Mouse (Mus musculus) MEL (cell line): ENCODE data around the gene Pdia3. TPM values are rescaled to one million over a fixed set of nuclear protein-coding genes. Genes with fewer than 3 reads are reported as not detected.

Experiments used
- DNase-seq: peaks from one replicate; pipeline ENCODE4 v3.0.0; 2011; ENCODE audit warnings: low read depth, low spot score
- H3K27ac ChIP-seq: 2 replicates; pipeline ENCODE4 v1.5.1; 2012; ENCODE audit warnings: low read depth, mild to moderate bottlenecking, control low read depth, low read length, moderate library complexity; ENCODE audit not compliant: control insufficient read depth
- H3K27me3 ChIP-seq, 2 experiments: fragments of 150-350 bp in 1 of 2; sonication (generic) in 1 of 2; 2 replicates each; pipeline ENCODE4 v1.6.1; 2012; ENCODE audit warnings: low read length in 2 of 2, mild to moderate bottlenecking in 2 of 2, improper control_type of control experiment in 1 of 2, moderate library complexity in 1 of 2; ENCODE audit not compliant: insufficient read depth in 2 of 2, control insufficient read depth in 1 of 2
- H3K36me3 ChIP-seq, 2 experiments: 2 replicates each; pipeline ENCODE4 v1.6.1; 2012 to 2014; ENCODE audit warnings: low read length in 2 of 2, improper control_type of control experiment in 1 of 2, inconsistent platforms in 1 of 2, mild to moderate bottlenecking in 1 of 2; ENCODE audit not compliant: insufficient read depth in 2 of 2, control insufficient read depth in 1 of 2
- H3K4me1 ChIP-seq, 2 experiments: fragments of 150-350 bp in 1 of 2; sonication (generic) in 1 of 2; 2 replicates each; pipeline ENCODE4 v1.6.1; 2012; ENCODE audit warnings: low read length in 2 of 2, improper control_type of control experiment in 1 of 2, mild to moderate bottlenecking in 1 of 2; ENCODE audit not compliant: insufficient read depth in 2 of 2, control insufficient read depth in 1 of 2
- H3K4me3 ChIP-seq, 2 experiments: fragments of 150-350 bp in 1 of 2; sonication (generic) in 1 of 2; 2 replicates each; pipeline ENCODE4 v1.5.1; 2012; ENCODE audit warnings: low read depth in 2 of 2, low read length in 2 of 2, mild to moderate bottlenecking in 2 of 2, moderate library complexity in 2 of 2, control low read depth in 1 of 2, improper control_type of control experiment in 1 of 2; ENCODE audit not compliant: control insufficient read depth in 1 of 2, insufficient read depth in 1 of 2
- H3K79me2 ChIP-seq: 2 replicates; pipeline ENCODE4 v1.6.1; 2012; ENCODE audit warnings: mild to moderate bottlenecking, low read length, moderate library complexity; ENCODE audit not compliant: control insufficient read depth, poor library complexity, insufficient read depth
- H3K9ac ChIP-seq: 2 replicates; pipeline ENCODE4 v1.6.1; 2012; ENCODE audit warnings: low read depth, mild to moderate bottlenecking, control low read depth, low read length, moderate library complexity; ENCODE audit not compliant: control insufficient read depth, poor library complexity, severe bottlenecking
- H3K9me3 ChIP-seq: fragments of 150-350 bp; sonication (generic); replicated peaks from 2 replicates; pipeline ENCODE4 v1.6.1; 2012; ENCODE audit warnings: mild to moderate bottlenecking, low read length, improper control_type of control experiment, moderate library complexity; ENCODE audit not compliant: insufficient read depth
- CHD1 ChIP-seq: IDR thresholded peaks from 2 replicates; pipeline ENCODE4 v1.6.1; 2012; ENCODE audit warnings: low read depth, mild to moderate bottlenecking, inconsistent platforms, low read length, improper control_type of control experiment
- CHD2 ChIP-seq: IDR thresholded peaks from 2 replicates; pipeline ENCODE4 v1.6.1; 2011; ENCODE audit warnings: low read length, improper control_type of control experiment
- E2F4 ChIP-seq: IDR thresholded peaks from 2 replicates; pipeline ENCODE4 v1.6.1; 2011; ENCODE audit warnings: low read depth, low read length, improper control_type of control experiment, borderline replicate concordance
- EP300 ChIP-seq, 2 experiments: IDR thresholded peaks; 2 replicates each; pipeline ENCODE4 v1.6.1; 2011; ENCODE audit warnings: improper control_type of control experiment in 2 of 2, low read length in 2 of 2, low read depth in 1 of 2, mild to moderate bottlenecking in 1 of 2
- ETS1 ChIP-seq: IDR thresholded peaks from 2 replicates; pipeline ENCODE4 v1.6.1; 2012; ENCODE audit warnings: low read depth, mild to moderate bottlenecking, inconsistent platforms, low read length, improper control_type of control experiment, moderate library complexity
- GABPA ChIP-seq: IDR thresholded peaks from 2 replicates; pipeline ENCODE4 v1.6.1; 2012; ENCODE audit warnings: low read depth, mild to moderate bottlenecking, inconsistent platforms, low read length, improper control_type of control experiment, moderate library complexity
- HCFC1 ChIP-seq: IDR thresholded peaks from 2 replicates; pipeline ENCODE4 v1.6.1; 2012; ENCODE audit warnings: low read depth, mild to moderate bottlenecking, inconsistent platforms, low read length, improper control_type of control experiment, moderate library complexity
- KAT2A ChIP-seq: conservative IDR thresholded peaks from 2 replicates; pipeline ENCODE4 v1.6.1; 2012; ENCODE audit warnings: low read depth, low read length, improper control_type of control experiment, inconsistent platforms
- MAFK ChIP-seq: IDR thresholded peaks from 2 replicates; pipeline ENCODE4 v1.6.1; 2011; ENCODE audit warnings: low read depth, mild to moderate bottlenecking, low read length, improper control_type of control experiment, borderline replicate concordance
- MEF2A ChIP-seq: IDR thresholded peaks from 2 replicates; pipeline ENCODE4 v1.6.1; 2014; ENCODE audit warnings: low read depth, mild to moderate bottlenecking, inconsistent platforms, low read length, improper control_type of control experiment; ENCODE audit not compliant: poor library complexity, insufficient replicate concordance, severe bottlenecking; ENCODE audit errors: extremely low read depth
- NRF1 ChIP-seq: IDR thresholded peaks from 2 replicates; pipeline ENCODE4 v1.6.1; 2014; ENCODE audit warnings: low read depth, mild to moderate bottlenecking, inconsistent platforms, low read length, improper control_type of control experiment, moderate library complexity; ENCODE audit not compliant: poor library complexity, insufficient read depth, severe bottlenecking
- POLR2A ChIP-seq, 2 experiments: IDR thresholded peaks; 2 replicates each; pipeline ENCODE4 v1.6.1; 2011 to 2012; ENCODE audit warnings: low read length in 2 of 2, mild to moderate bottlenecking in 2 of 2, control low read depth in 1 of 2, improper control_type of control experiment in 1 of 2, low read depth in 1 of 2, moderate library complexity in 1 of 2; ENCODE audit not compliant: control insufficient read depth in 1 of 2, insufficient read depth in 1 of 2, poor library complexity in 1 of 2
- RAD21 ChIP-seq: IDR thresholded peaks from 2 replicates; pipeline ENCODE4 v1.6.1; 2011; ENCODE audit warnings: mild to moderate bottlenecking, low read depth, low read length, improper control_type of control experiment
- RCOR1 ChIP-seq: IDR thresholded peaks from 2 replicates; pipeline ENCODE4 v1.6.1; 2012; ENCODE audit warnings: low read depth, mild to moderate bottlenecking, inconsistent platforms, low read length, improper control_type of control experiment
- SIN3A ChIP-seq: IDR thresholded peaks from 2 replicates; pipeline ENCODE4 v1.6.1; 2012; ENCODE audit warnings: low read length, improper control_type of control experiment, inconsistent platforms
- SMC3 ChIP-seq: IDR thresholded peaks from 2 replicates; pipeline ENCODE4 v1.6.1; 2011; ENCODE audit warnings: low read depth, low read length, improper control_type of control experiment
- TCF12 ChIP-seq: IDR thresholded peaks from 2 replicates; pipeline ENCODE4 v1.6.1; 2014; ENCODE audit warnings: low read depth, mild to moderate bottlenecking, inconsistent platforms, low read length, improper control_type of control experiment, moderate library complexity
- USF2 ChIP-seq, 2 experiments: IDR thresholded peaks; 2 replicates each; pipeline ENCODE4 v1.6.1; 2011 to 2012; ENCODE audit warnings: improper control_type of control experiment in 2 of 2, low read length in 2 of 2, borderline replicate concordance in 1 of 2, inconsistent platforms in 1 of 2, low read depth in 1 of 2, mild to moderate bottlenecking in 1 of 2; ENCODE audit not compliant: insufficient read depth in 1 of 2
- ZKSCAN1 ChIP-seq: IDR thresholded peaks from 2 replicates; pipeline ENCODE4 v1.6.1; 2012; ENCODE audit warnings: low read depth, mild to moderate bottlenecking, inconsistent platforms, low read length, improper control_type of control experiment, moderate library complexity
- ZNF384 ChIP-seq: IDR thresholded peaks from 2 replicates; pipeline ENCODE4 v1.6.1; 2012; ENCODE audit warnings: low read depth, mild to moderate bottlenecking, inconsistent platforms, low read length, improper control_type of control experiment
- polyA plus RNA-seq, 2 experiments: library from polyadenylated mRNA; stranded (reverse) in 1 of 2; unstranded in 1 of 2; fragments of >175 nt in 1 of 2; fragments of >200 nt in 1 of 2; gene quantifications; 2 replicates each; pipeline versions ENCODE4 v1.2.1 to v1.2.4; 2012; ENCODE audit warnings: low replicate concordance in 2 of 2, low read depth in 1 of 2; ENCODE audit not compliant: insufficient read length in 2 of 2, insufficient read depth in 1 of 2, missing spikeins in 1 of 2
- total RNA-seq: library from RNA; depleted of rRNA; stranded (reverse); fragments of 300-350 nt; gene quantifications from 2 replicates; pipeline ENCODE4 v1.2.3, GENCODE M21; 2012

The Pdia3 gene
- total and polyA plus RNA-seq, 3 experiments: 70.7 to 473 (median 471) TPM

- TF ChIP-seq GABPA (no peak), MAFK (no peak), POLR2A (IDR thresholded peaks at IDR 0.05; ENCODE audit: control insufficient read depth in 1 of 2, insufficient read depth in 1 of 2, low read depth in 1 of 2, low read length in 2 of 2, poor library complexity in 1 of 2) (peak; percentile 91 to 95), KAT2A (no peak; the same call in 1 of the 2 replicates)
These were observed at the start of gene Pdia3, which contains the start of gene Catsper2 (continued) for GRCm38 (mm10) chr2:121413387-121414042.

- no peak overlapping the region for H3K27ac ChIP-seq
- H3K4me3 ChIP-seq: no peak overlapping the region
- DNase-seq: no peak
- H3K36me3 ChIP-seq: no peaks in the 10 kb centered on the region
- no peaks in the 10 kb centered on the region for H3K9me3 ChIP-seq
- H3K9ac ChIP-seq: no peak overlapping the region
- no peaks in the 10 kb centered on the region for H3K4me1 ChIP-seq
- peaks cover 5 to 6% of the 10 kb centered on the region in 2 experiments; a peak in 3 of 4 replicates for H3K27me3 ChIP-seq
- TF ChIP-seq CHD2 (no peak), NRF1 (no peak), RCOR1 (no peak)
- H3K79me2 ChIP-seq: no peaks in the 10 kb centered on the region
These were observed 44.7 kb upstream of the Pdia3 start for GRCm38 (mm10) chr2:121368831-121369230.

GRCm38 (mm10) chr2:121370921-121371320 is 42.7 kb upstream of the Pdia3 start:
- H3K4me3 ChIP-seq: no peak overlapping the region
- DNase-seq: no peak
- peaks cover 3 to 6% of the 10 kb centered on the region in 2 experiments for H3K27me3 ChIP-seq

More at GRCm38 (mm10) chr2:121370921-121371320, 42.7 kb upstream of the Pdia3 start:
- no peaks in the 10 kb centered on the region for H3K9me3 ChIP-seq
- TF ChIP-seq CHD2 (no peak), POLR2A (IDR thresholded peaks at IDR 0.05; ENCODE audit: control insufficient read depth in 1 of 2, insufficient read depth in 1 of 2, low read depth in 1 of 2, low read length in 2 of 2, poor library complexity in 1 of 2) (no peak), TCF12 (no peak), CHD1 (no peak), GABPA (no peak), ZKSCAN1 (no peak), USF2 (IDR thresholded peaks at IDR 0.05; ENCODE audit: borderline replicate concordance in 1 of 2, insufficient read depth in 1 of 2, low read depth in 1 of 2, low read length in 2 of 2) (no peak), HCFC1 (no peak), E2F4 (no peak), SMC3 (no peak), RAD21 (no peak), ZNF384 (no peak), SIN3A (no peak), ETS1 (no peak), KAT2A (no peak), MAFK (no peak), MEF2A (no peak), EP300 (IDR thresholded peaks at IDR 0.05; ENCODE audit: low read depth in 1 of 2, low read length in 2 of 2) (no peak)
- no peak overlapping the region for H3K27ac ChIP-seq
- H3K4me1 ChIP-seq: no peaks in the 10 kb centered on the region
- H3K9ac ChIP-seq: no peak overlapping the region
- H3K79me2 ChIP-seq: no peaks in the 10 kb centered on the region
- H3K36me3 ChIP-seq: no peaks in the 10 kb centered on the region
